In the genomic region with DNA sequence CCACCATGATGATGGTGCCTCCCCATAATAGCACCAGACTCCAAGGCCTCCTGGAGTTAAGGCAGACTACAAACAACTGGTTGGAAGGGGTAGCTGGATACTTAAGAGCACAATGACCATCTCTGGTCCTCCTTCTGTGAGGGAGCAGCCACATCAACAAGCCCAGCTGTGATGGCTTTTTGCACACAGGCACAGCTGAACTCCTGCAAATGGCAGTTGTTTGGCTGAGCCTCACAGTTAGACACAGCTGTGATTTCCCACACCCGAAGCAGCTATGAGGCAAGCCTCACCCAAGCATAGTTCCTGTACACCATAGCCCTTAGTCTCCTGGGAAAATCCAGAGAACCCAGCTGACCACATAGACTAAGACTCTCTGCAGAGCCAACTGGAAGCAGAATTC, we compare ENCODE assay signal across 9 mouse cellular contexts.
DNase-seq lines count a peak whose midpoint lies in the region; TF ChIP-seq lines count a peak whose summit lies in the region.
"Had no signal": no experiment of that assay in that cellular context is flagged by ENCODE, and none has a peak within 500 bp of the region (broad histone marks: within the 10 kb centered on the region; RNA-seq: fewer than 3 reads in every experiment).

No protein-coding gene starts in this region.

- H3K4me3 ChIP-seq in midbrain, embryonic 10.5 days = no peak overlapping the region
- H3K4me3 ChIP-seq in layer of hippocampus, adult 2 months = no peak overlapping the region

- intact Hi-C loops in heart, postnatal 10 days (cut with DNase I) = no loop called here

- H3K27me3 ChIP-seq in midbrain, embryonic 10.5 days (ENCODE audit: low read depth, poor library complexity, severe bottlenecking) = no peaks in the 10 kb centered on the region

- no peak for TF ChIP-seq CTCF in layer of hippocampus, adult 2 months (conservative IDR thresholded peaks at IDR 0.05)

- DNase-seq in adrenal gland, postnatal 14 days = peak; percentile 44
- DNase-seq in adrenal gland, adult 18-20 months (ENCODE audit: low spot score in 2 of 2) = no peak
- DNase-seq in heart, postnatal 10 days = peak; percentile 70 to 77
- peak; percentile 46 to 62 for DNase-seq in kidney, postnatal 4 days
- DNase-seq in retina, embryonic 14.5 days (ENCODE audit: low spot score) = peak; percentile 11
- no peak for DNase-seq in midbrain, embryonic 10.5 days (ENCODE audit: low spot score)
- DNase-seq in layer of hippocampus, adult 2 months (ENCODE audit: low spot score in 2 of 2) = no peak
- DNase-seq in right cerebral cortex, postnatal 14 days = no peak

- H3K36me3 ChIP-seq in midbrain, embryonic 10.5 days = no peaks in the 10 kb centered on the region

- H3K9me3 ChIP-seq in midbrain, embryonic 10.5 days (replicated peaks) = no peaks in the 10 kb centered on the region

- 63% methylated on average over 1 of the region's 1 CpGs for WGBS in midbrain, embryonic 10.5 days

- no peak overlapping the region for H3K27ac ChIP-seq in midbrain, embryonic 10.5 days (replicated peaks)
- H3K27ac ChIP-seq in layer of hippocampus, adult 2 months = no peak overlapping the region
- H3K27ac ChIP-seq: macrophage had no signal

- H3K4me1 ChIP-seq in midbrain, embryonic 10.5 days = peaks cover 20% of the 10 kb centered on the region

Comparison
In these comparisons a context has a peak if more than half of its experiments do, and no peak if none do; other contexts are left out.
1. DNase-seq: peak in adrenal gland, postnatal 14 days (single experiment), heart, postnatal 10 days (2 of 2), kidney, postnatal 4 days (2 of 2) and retina, embryonic 14.5 days (single experiment); none in adrenal gland, adult 18-20 months (0 of 2), midbrain, embryonic 10.5 days (single experiment), layer of hippocampus, adult 2 months (0 of 2) and right cerebral cortex, postnatal 14 days (single experiment).